Mouse (Mus musculus) stomach, embryonic 15.5 days (tissue): ENCODE results near the gene Plscr4. TPM values are rescaled to one million over a fixed set of nuclear protein-coding genes. Genes with fewer than 3 reads are reported as not detected.

Source experiments
- ATAC-seq: fragments of 200-750 bp; cut with Nextera tagmentation; 2 replicates; pipeline ENCODE4 v1.8.0; 2017; ENCODE audit warnings: low read depth, moderate number of reproducible peaks, moderate TSS enrichment; ENCODE audit not compliant: insufficient read depth, low FRiP score
- H3K27ac ChIP-seq: fragments of 300-500 bp; sonication (generic); 2 replicates; pipeline ENCODE4 v1.5.1; 2015; ENCODE audit warnings: mild to moderate bottlenecking, inconsistent platforms
- H3K27me3 ChIP-seq: fragments of 300-500 bp; sonication (generic); replicated peaks from 2 replicates; pipeline ENCODE4 v1.6.1; 2015; ENCODE audit warnings: inconsistent platforms
- H3K36me3 ChIP-seq: fragments of 300-500 bp; sonication (generic); 2 replicates; pipeline ENCODE4 v1.6.1; 2015; ENCODE audit warnings: inconsistent platforms
- H3K4me1 ChIP-seq: fragments of 300-500 bp; sonication (generic); 2 replicates; pipeline ENCODE4 v1.6.1; 2015; ENCODE audit warnings: inconsistent platforms
- H3K4me2 ChIP-seq: fragments of 300-500 bp; sonication (generic); 2 replicates; pipeline ENCODE4 v1.6.1; 2015; ENCODE audit warnings: mild to moderate bottlenecking, inconsistent platforms
- H3K4me3 ChIP-seq: fragments of 300-500 bp; sonication (generic); replicated peaks from 2 replicates; pipeline ENCODE4 v1.5.1; 2015; ENCODE audit warnings: inconsistent platforms
- H3K9ac ChIP-seq: fragments of 300-500 bp; sonication (generic); 2 replicates; pipeline ENCODE4 v1.6.1; 2015; ENCODE audit warnings: inconsistent platforms
- H3K9me3 ChIP-seq: fragments of 300-500 bp; sonication (generic); 2 replicates; pipeline ENCODE4 v1.6.1; 2016; ENCODE audit warnings: inconsistent platforms
- WGBS: fragments of 180-500 bp; shearing (Covaris S2); methylation state at CpG from one replicate; pipeline ENCODE4 v1.1.7; 2015; 5-methylcytosine and 5-hydroxymethylcytosine counted together
- polyA plus RNA-seq: library from polyadenylated mRNA; unstranded; fragments of >200 nt; fragmentation: Nextera tagmentation; extraction: Ambion mirVana; gene quantifications from 2 replicates; pipeline ENCODE4 v1.2.1, GENCODE M21; 2015

Gene Plscr4
- 11.5 and 11.7 TPM in 2 replicates for polyA plus RNA-seq

- 7% methylated on average over 38 of the region's 43 CpGs for WGBS
Observed at GRCm38 (mm10) chr9:92457261-92458058, at the start of gene Plscr4. Gene Plscr4 (plus strand): TSS chr9:92457373.

GRCm38 (mm10) chr9:92410225-92410624, 46.9 kb upstream of the Plscr4 start:
- Histone ChIP-seq H3K27me3 (no peaks in the 10 kb centered on the region), H3K9me3 (no peaks in the 10 kb centered on the region), H3K9ac (no peak overlapping the region), H3K36me3 (no peaks in the 10 kb centered on the region), H3K4me1 (no peaks in the 10 kb centered on the region), H3K4me3 (no peak overlapping the region), H3K27ac (no peak overlapping the region), H3K4me2 (no peak overlapping the region)
- WGBS = 89% methylated on average over 3 of the region's 3 CpGs
- ATAC-seq = no peak

More at GRCm38 (mm10) chr9:92457261-92458058, at the start of gene Plscr4:
- peak within 1 kb of the TSS; percentile 81 for H3K27ac ChIP-seq
- H3K9me3 ChIP-seq = no peaks in the 10 kb centered on the region
- peak within 1 kb of the TSS; percentile 70 for H3K4me3 ChIP-seq
- H3K4me2 ChIP-seq = peak within 1 kb of the TSS; percentile 87
- no peaks in the 10 kb centered on the region for H3K27me3 ChIP-seq
- peak; percentile 83 for ATAC-seq
- peak within 1 kb of the TSS; percentile 49; the same call in 1 of the 2 replicates for H3K9ac ChIP-seq
- no peaks in the 10 kb centered on the region for H3K36me3 ChIP-seq
- 0 out of 2 replicates have a peak, but pooled peaks cover 2% of the 10 kb centered on the region for H3K4me1 ChIP-seq

- ATAC-seq = no peak; the same call in 1 of the 2 replicates
Observed at GRCm38 (mm10) chr9:92412045-92412444, 45.1 kb upstream of the Plscr4 start.

GRCm38 (mm10) chr9:92413684-92414083, 43.5 kb upstream of the Plscr4 start:
- Histone ChIP-seq H3K9ac (no peak overlapping the region), H3K4me2 (no peak overlapping the region), H3K27ac (no peak overlapping the region; the same call in 1 of the 2 replicates), H3K4me1 (no peaks in the 10 kb centered on the region), H3K36me3 (no peaks in the 10 kb centered on the region), H3K9me3 (no peaks in the 10 kb centered on the region), H3K27me3 (no peaks in the 10 kb centered on the region), H3K4me3 (no peak overlapping the region)
- ATAC-seq = peak; percentile 60; the same call in 1 of the 2 replicates
- 54% methylated on average over 3 of the region's 3 CpGs for WGBS

More at GRCm38 (mm10) chr9:92412045-92412444, 45.1 kb upstream of the Plscr4 start:
- 57% methylated on average over 2 of the region's 2 CpGs for WGBS
- Histone ChIP-seq H3K27ac (0 out of 2 replicates have a peak overlapping the region, but pooled peaks have one; percentile 4), H3K4me2 (no peak overlapping the region), H3K9ac (no peak overlapping the region), H3K4me3 (no peak overlapping the region), H3K27me3 (no peaks in the 10 kb centered on the region), H3K4me1 (no peaks in the 10 kb centered on the region), H3K36me3 (no peaks in the 10 kb centered on the region), H3K9me3 (no peaks in the 10 kb centered on the region)

GRCm38 (mm10) chr9:92437781-92438180, 19.4 kb upstream of the Plscr4 start:
- Histone ChIP-seq H3K4me3 (no peak overlapping the region), H3K27ac (no peak overlapping the region), H3K4me1 (no peaks in the 10 kb centered on the region), H3K9ac (no peak overlapping the region), H3K9me3 (no peaks in the 10 kb centered on the region), H3K36me3 (no peaks in the 10 kb centered on the region), H3K27me3 (no peaks in the 10 kb centered on the region), H3K4me2 (no peak overlapping the region)
- ATAC-seq = no peak

- no peak overlapping the region for H3K9ac ChIP-seq
- no peaks in the 10 kb centered on the region for H3K27me3 ChIP-seq
- H3K27ac ChIP-seq = no peak overlapping the region
- H3K4me2 ChIP-seq = no peak overlapping the region
- no peak for ATAC-seq
- no peaks in the 10 kb centered on the region for H3K36me3 ChIP-seq
- no peaks in the 10 kb centered on the region for H3K4me1 ChIP-seq
- no peak overlapping the region for H3K4me3 ChIP-seq
- 71% methylated on average over 4 of the region's 4 CpGs for WGBS
- H3K9me3 ChIP-seq = no peaks in the 10 kb centered on the region
Observed at GRCm38 (mm10) chr9:92441468-92441867, 15.7 kb upstream of the Plscr4 start.

- Histone ChIP-seq H3K27me3 (no peaks in the 10 kb centered on the region), H3K27ac (no peak overlapping the region), H3K4me1 (no peaks in the 10 kb centered on the region), H3K9me3 (no peaks in the 10 kb centered on the region), H3K4me3 (no peak overlapping the region), H3K4me2 (no peak overlapping the region), H3K36me3 (no peaks in the 10 kb centered on the region), H3K9ac (no peak overlapping the region)
- no peak for ATAC-seq
Observed at GRCm38 (mm10) chr9:92444536-92444935, 12.6 kb upstream of the Plscr4 start.

- Histone ChIP-seq H3K27me3 (no peaks in the 10 kb centered on the region), H3K9ac (no peak overlapping the region), H3K27ac (no peak overlapping the region; the same call in 1 of the 2 replicates), H3K4me3 (no peak overlapping the region), H3K4me2 (no peak overlapping the region), H3K36me3 (no peaks in the 10 kb centered on the region), H3K9me3 (no peaks in the 10 kb centered on the region), H3K4me1 (0 out of 2 replicates have a peak, but pooled peaks cover 2% of the 10 kb centered on the region)
- 74% methylated on average over 3 of the region's 3 CpGs for WGBS
- no peak for ATAC-seq
Observed at GRCm38 (mm10) chr9:92456605-92457004, 568 bp upstream of the Plscr4 start.

- Histone ChIP-seq H3K4me1 (0 out of 2 replicates have a peak, but pooled peaks cover 2% of the 10 kb centered on the region), H3K4me3 (peak overlapping the region; percentile 70), H3K27me3 (no peaks in the 10 kb centered on the region), H3K4me2 (peak overlapping the region; percentile 87), H3K9me3 (no peaks in the 10 kb centered on the region), H3K9ac (peak overlapping the region; percentile 49; the same call in 1 of the 2 replicates), H3K36me3 (no peaks in the 10 kb centered on the region), H3K27ac (peak overlapping the region; percentile 81)
- ATAC-seq = peak; percentile 62; the same call in 1 of the 2 replicates
- WGBS = 2% methylated on average over 5 of the region's 5 CpGs
Observed at GRCm38 (mm10) chr9:92458059-92458402, 858 bp downstream of the Plscr4 start.

GRCm38 (mm10) chr9:92458418-92458817, 1.2 kb downstream of the Plscr4 start:
- no peaks in the 10 kb centered on the region for H3K36me3 ChIP-seq
- no peak overlapping the region for H3K27ac ChIP-seq
- peak overlapping the region; percentile 87 for H3K4me2 ChIP-seq
- no peak for ATAC-seq
- no peak overlapping the region for H3K9ac ChIP-seq
- no peaks in the 10 kb centered on the region for H3K27me3 ChIP-seq
- H3K4me1 ChIP-seq = 0 out of 2 replicates have a peak, but pooled peaks cover 2% of the 10 kb centered on the region
- peak overlapping the region; percentile 70 for H3K4me3 ChIP-seq
- no peaks in the 10 kb centered on the region for H3K9me3 ChIP-seq
- WGBS = 83% methylated on average over 2 of the region's 2 CpGs

- WGBS = 53% methylated on average over 4 of the region's 4 CpGs
- Histone ChIP-seq H3K27ac (no peak overlapping the region), H3K9ac (no peak overlapping the region), H3K9me3 (no peaks in the 10 kb centered on the region), H3K4me3 (no peak overlapping the region), H3K27me3 (no peaks in the 10 kb centered on the region), H3K36me3 (no peaks in the 10 kb centered on the region), H3K4me1 (no peaks in the 10 kb centered on the region), H3K4me2 (no peak overlapping the region)
- no peak for ATAC-seq
Observed at GRCm38 (mm10) chr9:92467724-92468123, 10.6 kb downstream of the Plscr4 start.

- Histone ChIP-seq H3K9me3 (no peaks in the 10 kb centered on the region), H3K4me2 (no peak overlapping the region), H3K27ac (no peak overlapping the region), H3K9ac (no peak overlapping the region), H3K27me3 (no peaks in the 10 kb centered on the region), H3K4me1 (no peaks in the 10 kb centered on the region), H3K36me3 (no peaks in the 10 kb centered on the region), H3K4me3 (no peak overlapping the region)
- WGBS = 68% methylated on average over 5 of the region's 5 CpGs
- ATAC-seq = no peak
Observed at GRCm38 (mm10) chr9:92472256-92472855, 15.2 kb downstream of the Plscr4 start.
